Mouse (Mus musculus): ENCODE data around the gene Auts2.

Gene Auts2

GRCm38 (mm10) chr5:132391831-132392763 is 151.0 kb downstream of the Auts2 start:
- no peak for DNase-seq (ENCODE audit: low spot score in 2 of 2)

- DNase-seq (ENCODE audit: low spot score in 2 of 2) = no peak
Observed at GRCm38 (mm10) chr5:132388746-132389145, 154.4 kb downstream of the Auts2 start.

- no peak for DNase-seq (ENCODE audit: low spot score in 2 of 2)
Observed at GRCm38 (mm10) chr5:132385244-132385855, 157.8 kb downstream of the Auts2 start.

GRCm38 (mm10) chr5:132380261-132380660 is 162.9 kb downstream of the Auts2 start:
- DNase-seq (ENCODE audit: low spot score in 2 of 2) = no peak

GRCm38 (mm10) chr5:132378977-132379376 is 164.2 kb downstream of the Auts2 start:
- no peak for DNase-seq (ENCODE audit: low spot score in 2 of 2)

- no peak for DNase-seq (ENCODE audit: low spot score in 2 of 2)
Observed at GRCm38 (mm10) chr5:132375130-132375529, 168.0 kb downstream of the Auts2 start.

- DNase-seq (ENCODE audit: low spot score in 2 of 2) = no peak
Observed at GRCm38 (mm10) chr5:132373471-132374075, 169.6 kb downstream of the Auts2 start.

- no peak for DNase-seq (ENCODE audit: low spot score in 2 of 2)
Observed at GRCm38 (mm10) chr5:132372605-132373004, 170.5 kb downstream of the Auts2 start.

GRCm38 (mm10) chr5:132368678-132369088 is 174.5 kb downstream of the Auts2 start:
- DNase-seq (ENCODE audit: low spot score in 2 of 2) = no peak

GRCm38 (mm10) chr5:132361276-132361675 is 181.9 kb downstream of the Auts2 start:
- no peak for DNase-seq (ENCODE audit: low spot score in 2 of 2)

GRCm38 (mm10) chr5:132357726-132358125 is 185.4 kb downstream of the Auts2 start:
- no peak for DNase-seq (ENCODE audit: low spot score in 2 of 2)

- DNase-seq (ENCODE audit: low spot score in 2 of 2) = no peak
Observed at GRCm38 (mm10) chr5:132355935-132356334, 187.2 kb downstream of the Auts2 start.

- no peak for DNase-seq (ENCODE audit: low spot score in 2 of 2)
Observed at GRCm38 (mm10) chr5:132352437-132352836, 190.7 kb downstream of the Auts2 start.

- DNase-seq (ENCODE audit: low spot score in 2 of 2) = no peak
Observed at GRCm38 (mm10) chr5:132351139-132351538, 192.0 kb downstream of the Auts2 start.

- DNase-seq (ENCODE audit: low spot score in 2 of 2) = no peak
Observed at GRCm38 (mm10) chr5:132341315-132341714, 201.8 kb downstream of the Auts2 start.

GRCm38 (mm10) chr5:132337677-132338076 is 205.5 kb downstream of the Auts2 start:
- no peak for DNase-seq (ENCODE audit: low spot score in 2 of 2)

GRCm38 (mm10) chr5:132335719-132336118 is 207.4 kb downstream of the Auts2 start:
- no peak for DNase-seq (ENCODE audit: low spot score in 2 of 2)

- no peak for DNase-seq (ENCODE audit: low spot score in 2 of 2)
Observed at GRCm38 (mm10) chr5:132334796-132335195, 208.3 kb downstream of the Auts2 start.

- no peak for DNase-seq (ENCODE audit: low spot score in 2 of 2)
Observed at GRCm38 (mm10) chr5:132333744-132334143, 209.4 kb downstream of the Auts2 start.

GRCm38 (mm10) chr5:132332521-132332920 is 210.6 kb downstream of the Auts2 start:
- no peak for DNase-seq (ENCODE audit: low spot score in 2 of 2)

GRCm38 (mm10) chr5:132329171-132329936 is 213.8 kb downstream of the Auts2 start:
- no peak for DNase-seq (ENCODE audit: low spot score in 2 of 2)
